Mouse (Mus musculus): ENCODE data around the gene Slc12a5. TPM values are rescaled to one million over a fixed set of nuclear protein-coding genes. Genes with fewer than 3 reads are reported as not detected.
A peak's percentile ranks its signal among the peaks of the same experiment; 100 is the strongest.

The Slc12a5 gene
- total RNA-seq, 2 experiments from 2014 or later, result 1.4 to 1.5 TPM

DNA sequence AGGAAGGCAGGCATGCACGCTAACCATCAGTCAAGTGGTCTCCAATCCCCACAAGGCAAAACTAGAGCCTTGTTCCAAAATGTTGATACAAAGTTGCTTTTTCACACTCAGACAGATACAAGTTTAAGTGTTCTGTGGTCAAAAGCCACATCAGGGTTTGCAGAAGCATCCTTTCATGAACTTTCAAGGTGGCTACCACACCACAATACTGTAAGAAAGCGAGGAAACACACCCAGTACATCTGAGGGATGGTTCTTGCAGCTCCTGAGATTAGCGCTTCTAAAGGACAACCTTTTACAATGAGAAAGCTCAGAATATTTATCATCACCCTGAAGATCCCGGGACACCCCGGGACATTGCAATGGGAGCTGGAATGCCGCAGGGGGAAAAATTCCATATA lies 72.7 kb downstream of the Slc12a5 start:
- DNase-seq, result no peak

DNA sequence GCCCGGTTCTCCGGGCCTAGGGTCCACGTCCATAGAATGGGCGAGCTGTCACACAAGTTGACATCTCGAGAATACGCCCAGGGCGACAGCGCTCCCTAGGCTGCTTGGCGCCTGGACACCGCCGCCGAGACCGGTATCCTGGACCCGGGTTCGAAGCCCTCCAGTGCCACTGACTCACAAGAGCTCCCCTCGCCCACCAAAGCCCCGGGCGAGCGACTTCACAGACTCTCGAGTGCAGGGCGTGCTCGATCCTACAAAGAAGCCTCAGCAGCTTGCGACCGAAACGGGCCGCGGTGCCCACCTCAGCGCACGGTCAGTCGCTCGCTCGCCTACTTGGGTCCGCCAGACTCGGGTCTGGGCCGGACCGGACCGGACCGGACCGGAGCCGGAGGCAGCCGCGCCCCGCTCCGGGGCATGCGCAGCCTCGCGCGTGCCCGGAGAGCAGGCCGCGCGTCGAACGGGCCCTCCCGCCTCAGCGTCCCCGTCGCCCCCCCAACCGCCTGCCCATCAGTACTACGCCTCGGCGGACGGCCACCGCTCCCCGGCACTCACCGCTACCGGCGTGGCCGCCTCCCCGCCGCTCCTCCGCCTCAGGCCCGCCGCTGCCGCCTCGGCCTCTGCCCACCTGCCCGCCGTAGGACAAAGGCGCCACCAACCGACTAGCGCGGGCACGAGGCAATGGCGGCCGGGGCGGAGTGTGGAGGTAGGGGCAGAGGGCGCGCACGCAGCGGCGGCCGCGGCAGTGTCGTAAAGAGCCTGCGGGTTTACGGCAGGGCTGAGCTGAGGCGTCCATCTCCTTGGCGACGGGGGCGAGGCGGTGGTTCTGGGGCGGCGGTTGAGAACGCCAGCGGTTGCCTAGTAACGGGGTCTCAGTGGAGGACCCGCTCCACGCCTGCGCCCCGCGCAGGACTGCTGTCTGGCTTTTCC lies 73.8 kb downstream of the Slc12a5 start, which contains the start of gene Ncoa5:
TSS of gene Ncoa5 (minus strand) at position 737 of the 927 bp plus-strand sequence.
- DNase-seq, result peak; percentile 96

DNA sequence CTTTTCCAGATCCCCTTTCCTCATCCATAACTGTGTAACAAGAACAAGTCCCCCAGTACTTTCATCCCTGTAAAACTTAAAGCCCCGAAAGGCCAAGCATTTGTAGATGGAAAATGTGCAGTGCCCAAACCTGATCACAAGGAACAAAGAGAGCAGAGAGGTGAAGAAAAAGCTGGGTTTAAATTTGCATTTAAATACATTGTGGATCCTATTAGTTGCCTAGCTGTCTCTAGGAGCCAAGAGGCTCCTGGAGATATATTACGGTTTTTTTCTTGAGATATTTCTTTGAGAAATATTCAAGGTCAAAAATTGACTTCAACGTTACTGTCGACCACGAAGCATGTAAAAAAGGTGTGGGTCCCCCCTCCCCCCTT lies 74.4 kb downstream of the Slc12a5 start:
- no peak for DNase-seq

DNA sequence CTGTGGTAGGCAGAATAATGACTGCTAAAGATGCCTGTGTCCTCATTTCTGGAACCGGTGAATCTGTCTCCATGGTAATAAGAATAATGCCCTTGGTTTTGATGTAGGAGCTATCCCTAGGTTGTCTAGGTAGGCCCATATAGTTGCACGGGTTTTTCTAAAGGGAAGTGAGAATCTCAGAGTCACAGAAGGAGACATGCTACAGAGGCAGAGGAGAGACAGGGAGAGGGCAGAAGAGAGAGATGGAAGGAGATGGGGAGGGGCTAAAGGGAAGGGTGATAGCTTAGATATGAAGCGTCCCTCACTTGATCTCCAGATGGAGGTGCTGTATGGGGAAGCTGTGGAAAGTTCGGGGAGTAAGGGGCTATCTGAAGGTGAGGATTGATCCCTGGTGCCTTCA lies 76.8 kb downstream of the Slc12a5 start:
- DNase-seq, result no peak

DNA sequence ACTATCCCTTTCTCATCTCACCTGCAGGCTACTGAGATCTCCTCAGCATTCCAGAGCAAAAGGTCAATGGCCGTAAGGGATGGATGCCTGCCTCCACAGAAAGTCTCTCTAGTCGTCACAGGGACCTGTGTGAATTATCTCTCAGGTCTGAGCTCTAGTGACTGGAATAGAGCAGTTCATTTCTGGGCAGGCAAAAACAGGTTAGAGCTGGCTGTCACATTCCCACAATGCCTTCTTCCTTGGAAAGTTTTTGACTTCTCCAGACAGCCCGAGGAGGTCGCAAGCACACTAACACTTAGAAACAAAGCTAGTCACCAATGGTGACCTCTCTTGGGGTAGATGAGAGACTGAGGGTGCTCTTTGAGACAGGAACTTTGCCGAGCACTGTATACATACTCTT lies 81.5 kb downstream of the Slc12a5 start:
- no peak for DNase-seq

DNA sequence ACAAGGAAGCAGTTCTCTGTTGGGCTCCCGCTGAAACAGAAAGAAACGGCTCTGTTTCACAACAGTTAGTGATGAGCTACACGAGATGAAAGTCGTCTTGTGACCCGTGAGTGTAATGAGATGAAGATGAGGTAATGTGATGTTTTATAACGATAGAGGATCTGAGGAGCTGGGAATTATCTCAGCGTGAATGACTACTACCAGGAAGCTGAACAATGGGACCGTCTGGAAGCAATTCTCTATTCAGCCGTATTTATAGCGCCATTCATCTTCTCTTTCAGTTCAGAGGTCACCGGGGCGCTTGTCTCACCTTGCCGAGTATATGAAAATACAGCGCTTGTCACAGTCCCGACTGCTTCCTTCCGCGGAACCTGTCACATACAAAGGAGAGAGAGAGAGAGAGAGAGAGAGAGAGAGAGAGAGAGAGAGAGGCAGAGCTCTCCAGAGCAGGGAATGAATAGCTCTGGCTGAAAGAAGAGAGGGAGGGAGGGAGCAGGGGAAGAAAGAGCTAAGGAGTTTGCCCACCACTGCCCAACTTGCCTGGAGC lies 82.6 kb downstream of the Slc12a5 start:
- DNase-seq, result no peak

DNA sequence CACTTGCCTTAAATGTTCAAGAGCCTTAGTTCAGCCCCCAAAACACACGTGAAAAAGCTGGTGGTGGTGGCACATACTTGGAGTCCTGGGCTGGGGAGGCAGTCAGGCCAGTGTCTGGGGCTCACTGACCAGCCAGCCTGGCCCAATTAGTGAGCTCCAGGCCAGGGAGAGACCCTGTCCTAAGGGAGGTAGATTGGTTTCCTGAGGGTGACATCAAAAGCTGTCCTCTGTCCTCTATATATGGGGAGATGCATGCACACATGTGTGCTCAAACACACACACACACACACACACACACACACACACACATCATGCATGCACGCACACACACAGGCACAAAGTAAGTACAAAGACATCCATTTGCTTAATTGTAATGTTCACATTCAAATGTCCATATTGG lies 83.1 kb downstream of the Slc12a5 start:
- no peak for DNase-seq

DNA sequence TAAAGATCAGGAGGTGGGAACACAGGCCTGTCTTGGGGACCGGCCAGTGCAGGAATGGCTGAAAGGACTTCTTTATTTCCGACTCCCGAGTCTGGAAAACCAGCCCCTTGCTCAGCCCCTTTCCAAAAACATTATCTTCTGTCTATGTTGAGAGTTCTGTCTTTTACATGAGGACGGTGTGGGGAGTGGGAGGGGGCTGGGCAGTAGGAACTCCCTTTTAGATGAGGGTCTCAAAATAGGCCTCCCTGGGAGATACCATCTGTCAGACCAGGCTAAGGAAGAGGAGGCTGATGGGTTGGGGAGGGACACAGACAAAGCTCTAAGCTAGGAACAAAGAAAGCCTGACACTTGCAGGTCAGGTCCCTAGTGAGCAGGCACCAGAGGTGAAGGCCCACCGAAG lies 88.4 kb downstream of the Slc12a5 start:
- DNase-seq, result no peak

Other genes with a start within 250 kb of the Slc12a5 start
- gene Spint5, start 245.5 kb upstream of the Slc12a5 start, total RNA-seq (2021), result not detected
- not detected for gene Wfdc3, start 214.9 kb upstream of the Slc12a5 start, total RNA-seq (2021)
- gene Dnttip1, start 214.8 kb upstream of the Slc12a5 start, total RNA-seq (2021), result 10 to 100 TPM; 27.4 to 31.9 TPM
- 10 to 100 TPM; 14.2 to 16.9 TPM for gene Ube2c, start 190.9 kb upstream of the Slc12a5 start, total RNA-seq (2021)
- over 10,000 TPM; 13,775 to 14,965 TPM for gene Tnnc2, start 180.8 kb upstream of the Slc12a5 start, total RNA-seq (2021)
- 10 to 100 TPM; 18.1 to 20.5 TPM for gene Snx21, start 175.0 kb upstream of the Slc12a5 start, total RNA-seq (2021)
- 10 to 100 TPM in 1 of 2 experiments, 1 to 10 TPM in 1; 9.7 to 10.4 TPM for gene Acot8, start 155.9 kb upstream of the Slc12a5 start, total RNA-seq (2021)
- gene Zswim3, start 155.7 kb upstream of the Slc12a5 start, total RNA-seq (2021), result 1 to 10 TPM; 1.2 to 1.4 TPM
- 1 to 10 TPM; 3.5 to 4.5 TPM for gene Zswim1, start 138.1 kb upstream of the Slc12a5 start, total RNA-seq (2021)
- gene Spata25, start 132.3 kb upstream of the Slc12a5 start, total RNA-seq (2021), result under 1 TPM; 0.68 TPM
- gene Ctsa, start 127.9 kb upstream of the Slc12a5 start, total RNA-seq (2021), result 10 to 100 TPM; 53.3 to 75.2 TPM
- gene Neurl2, start 127.3 kb upstream of the Slc12a5 start, total RNA-seq (2021), result 10 to 100 TPM; 39.2 to 45.2 TPM
- gene Pltp, start 103.1 kb upstream of the Slc12a5 start, total RNA-seq (2021), result 10 to 100 TPM; 15.2 to 18.5 TPM
- gene Pcif1, start 81.5 kb upstream of the Slc12a5 start, total RNA-seq (2021), result 10 to 100 TPM; 31.2 to 34.3 TPM
- gene Zfp335, start 49.0 kb upstream of the Slc12a5 start, total RNA-seq (2021), result 10 to 100 TPM in 1 of 2 experiments, 1 to 10 TPM in 1; 8.5 to 11.0 TPM
- 10 to 100 TPM in 1 of 2 experiments, 1 to 10 TPM in 1; 1.2 to 96.6 TPM for gene Mmp9, start 20.0 kb upstream of the Slc12a5 start, total RNA-seq (2021)
- 10 to 100 TPM; 13.4 to 20.4 TPM for gene Ncoa5, start 74.1 kb downstream of the Slc12a5 start, total RNA-seq (2021)
- gene Cd40, start 94.8 kb downstream of the Slc12a5 start, total RNA-seq (2021), result under 1 TPM; 0.95 to 0.96 TPM
- gene 1700025C18Rik, start 129.9 kb downstream of the Slc12a5 start, total RNA-seq (2021), result not detected

Measured in gastrocnemius, postnatal 10 days (tissue).